Mouse (Mus musculus) left cerebral cortex, adult 18-20 months (tissue): ENCODE data around the gene Nbas. TPM values are rescaled to one million over a fixed set of nuclear protein-coding genes. Genes with fewer than 3 reads are reported as not detected.

Source experiments
- DNase-seq, 2 experiments: peaks; one replicate each; pipeline ENCODE4 v3.0.0; 2021 to 2022; ENCODE audit warnings: low spot score in 2 of 2, mixed read lengths in 1 of 2
- total RNA-seq, 2 experiments: library from RNA; stranded (reverse); gene quantifications; 2 replicates each; pipeline ENCODE4 v1.2.3; 2021

Gene Nbas
- total RNA-seq, 2 experiments from 2014 or later, result 33.7 to 34.7 TPM

DNA sequence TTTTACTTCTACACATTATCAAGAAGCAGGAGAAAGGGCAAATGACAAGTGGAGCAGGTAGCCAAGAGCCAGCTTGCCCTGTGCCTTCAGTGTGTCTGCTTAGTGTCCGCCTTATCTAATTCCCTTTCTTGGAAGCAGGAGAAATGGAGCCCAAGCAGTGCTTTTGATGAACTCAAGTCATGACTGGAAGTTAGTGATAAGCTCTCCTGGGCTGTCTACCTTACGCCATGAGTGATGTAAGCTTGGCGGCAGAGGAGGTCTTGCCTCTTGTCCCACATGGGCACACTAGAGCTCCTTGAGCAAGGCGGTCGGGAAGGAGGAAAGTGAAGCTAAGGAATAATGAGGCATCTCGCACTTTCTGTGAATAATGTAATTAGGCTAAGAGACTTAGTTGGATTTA, 250.5 kb downstream of the Nbas start:
- DNase-seq, result no peak

DNA sequence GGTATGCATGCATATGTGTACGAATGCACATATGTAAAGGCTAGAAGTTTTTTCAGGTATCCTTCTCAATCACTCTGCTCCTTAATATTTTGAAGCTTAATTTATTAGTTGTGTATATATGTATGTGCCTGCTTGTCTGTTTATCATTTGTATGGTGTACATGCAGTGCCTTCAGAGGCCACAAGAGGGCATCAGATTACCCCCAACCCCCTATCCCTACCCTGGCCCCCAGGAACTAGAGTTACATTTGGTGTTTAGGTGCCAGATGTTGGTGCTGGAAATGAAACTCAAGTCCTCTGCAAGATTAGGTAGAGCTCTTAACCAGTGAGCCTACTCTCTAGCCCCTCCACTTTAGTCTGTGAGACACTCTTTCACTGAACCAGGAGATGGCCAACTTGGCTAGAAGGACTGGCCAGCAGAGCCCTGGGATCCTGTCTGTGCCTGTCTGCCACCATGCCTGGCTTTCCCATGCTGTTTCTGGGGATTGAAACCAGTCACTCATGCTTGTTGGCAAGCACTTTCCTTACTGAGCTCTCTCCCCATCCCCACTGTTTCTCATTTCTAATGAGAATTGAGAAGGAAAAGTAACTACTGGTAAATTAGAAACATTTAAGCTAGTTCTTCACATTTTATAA, 263.9 kb downstream of the Nbas start:
- DNase-seq, result no peak

DNA sequence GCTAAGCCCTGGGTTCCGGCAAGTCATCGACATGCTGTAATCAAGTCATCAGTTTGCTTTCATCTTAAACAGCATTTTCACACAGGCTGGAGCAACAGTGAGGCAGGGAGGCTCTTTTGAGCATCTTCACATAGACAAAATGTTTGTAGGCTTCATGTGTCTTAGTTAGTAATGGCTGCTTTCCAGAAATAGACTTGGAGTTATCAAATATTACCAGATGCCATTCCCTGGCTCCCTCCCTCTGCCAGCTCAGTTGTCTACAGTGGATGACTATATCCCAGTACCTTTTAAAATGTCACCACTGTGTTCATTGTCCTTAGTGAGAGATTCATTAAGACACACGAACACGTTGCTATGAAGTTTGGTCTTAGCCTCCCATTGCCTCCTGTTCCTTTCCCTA, 270.2 kb downstream of the Nbas start:
- DNase-seq, result no peak

DNA sequence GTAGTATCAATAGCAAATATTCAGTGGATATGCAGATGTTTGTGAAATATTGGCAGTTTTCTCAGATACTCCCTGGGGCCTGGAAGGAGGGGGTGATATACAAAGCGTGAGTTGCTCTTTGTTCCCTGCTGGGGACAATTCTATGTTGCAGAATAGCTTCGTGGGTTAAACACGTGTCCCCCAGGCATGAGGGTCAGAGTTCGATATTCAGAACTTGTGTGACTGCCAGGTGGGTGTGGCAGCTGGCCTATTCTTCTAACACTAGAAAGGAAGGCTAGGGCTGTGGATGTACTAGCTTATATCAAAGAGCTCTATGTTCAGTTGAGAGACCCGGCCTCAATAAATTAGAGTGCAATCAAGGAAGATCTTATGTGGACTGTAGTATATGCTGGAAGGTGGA, 274.9 kb downstream of the Nbas start:
- no peak for DNase-seq

DNA sequence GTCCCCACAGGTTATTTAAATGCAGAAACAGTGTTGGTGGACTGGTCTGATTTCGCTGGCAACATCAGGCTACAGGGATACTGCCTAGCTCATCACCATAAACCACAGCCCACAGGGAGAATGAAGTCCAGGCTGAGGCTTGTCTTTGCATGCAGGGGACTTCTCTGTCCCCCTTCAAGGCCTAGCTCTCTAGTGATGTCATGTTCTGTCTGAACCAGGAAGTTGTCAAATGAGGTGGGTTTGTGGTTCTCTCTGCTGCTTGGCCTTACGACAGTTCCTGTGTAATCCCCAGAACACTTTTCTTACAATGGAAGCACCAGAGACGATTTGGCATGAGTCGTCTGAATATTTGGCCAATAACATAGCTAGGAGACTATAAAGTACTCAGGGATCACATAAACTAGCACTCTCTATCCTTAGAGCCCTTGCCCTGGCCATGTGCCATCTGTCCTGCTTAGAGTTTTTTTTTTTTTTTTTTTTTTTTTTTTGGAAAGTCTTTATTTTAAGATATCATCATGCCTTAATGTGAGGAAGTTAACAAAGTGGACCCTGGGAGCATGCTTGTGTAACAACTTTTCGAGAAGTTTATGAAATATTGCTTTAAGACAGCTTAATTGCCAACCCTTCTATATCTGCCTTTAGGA, 294.8 kb downstream of the Nbas start:
- DNase-seq, result no peak

DNA sequence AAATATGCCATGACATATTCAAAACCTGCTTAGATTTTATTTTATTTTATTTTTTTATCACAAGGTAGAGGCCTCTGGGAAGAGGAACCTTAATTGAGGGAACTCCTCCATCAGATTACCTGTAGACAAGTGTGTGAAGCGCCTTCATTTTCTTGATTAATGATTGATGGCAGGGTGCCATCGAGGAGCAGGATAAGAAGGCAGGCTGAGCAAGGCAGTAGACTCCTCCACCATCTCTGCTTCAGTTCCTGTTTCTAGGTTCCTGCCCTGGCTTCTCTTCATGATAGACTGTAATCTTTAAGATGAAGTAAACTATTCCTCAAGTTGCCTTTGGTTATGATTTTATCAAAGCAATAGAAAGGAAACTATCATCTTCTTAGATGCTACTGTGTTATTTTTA, 295.4 kb downstream of the Nbas start:
- DNase-seq, result no peak

DNA sequence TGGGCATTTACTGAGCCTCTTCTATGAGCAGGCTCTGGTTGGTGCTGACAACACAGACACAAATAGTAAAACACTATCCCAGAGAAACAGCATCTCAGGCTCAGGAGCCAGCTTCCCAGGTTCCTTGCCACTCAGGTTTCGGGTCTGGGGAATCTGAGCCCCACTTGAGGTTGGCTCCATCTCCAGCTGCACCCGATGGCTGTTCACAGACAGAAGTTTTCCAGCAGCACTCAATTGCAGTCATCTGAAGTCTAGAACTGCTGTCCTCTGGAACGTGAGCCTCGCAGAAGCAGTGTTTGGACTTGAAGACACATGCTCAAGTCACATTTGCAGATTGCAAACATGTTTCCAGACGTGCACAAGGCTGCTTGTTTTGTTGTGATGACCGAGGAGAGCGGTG, 297.5 kb downstream of the Nbas start:
- DNase-seq, result no peak

DNA sequence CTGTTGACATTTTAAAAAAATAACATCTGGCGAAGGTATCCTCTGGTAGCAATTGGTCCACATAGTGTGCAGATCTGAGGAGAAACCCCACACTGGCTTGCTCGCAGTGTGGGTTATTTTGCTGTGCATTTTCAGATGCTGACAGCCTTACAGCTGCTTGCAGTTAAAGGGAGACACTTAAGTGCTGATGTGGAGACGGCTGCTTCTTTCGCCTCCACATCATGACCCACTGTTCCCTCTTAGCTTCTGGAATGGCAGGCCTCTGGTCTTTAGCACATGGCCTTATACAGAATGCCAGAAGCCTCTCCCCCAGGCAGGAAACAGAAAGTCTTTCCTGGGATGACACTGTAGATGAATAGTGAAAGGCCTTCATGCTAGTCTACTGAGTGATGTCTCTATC, 306.2 kb downstream of the Nbas start:
- DNase-seq, result no peak

DNA sequence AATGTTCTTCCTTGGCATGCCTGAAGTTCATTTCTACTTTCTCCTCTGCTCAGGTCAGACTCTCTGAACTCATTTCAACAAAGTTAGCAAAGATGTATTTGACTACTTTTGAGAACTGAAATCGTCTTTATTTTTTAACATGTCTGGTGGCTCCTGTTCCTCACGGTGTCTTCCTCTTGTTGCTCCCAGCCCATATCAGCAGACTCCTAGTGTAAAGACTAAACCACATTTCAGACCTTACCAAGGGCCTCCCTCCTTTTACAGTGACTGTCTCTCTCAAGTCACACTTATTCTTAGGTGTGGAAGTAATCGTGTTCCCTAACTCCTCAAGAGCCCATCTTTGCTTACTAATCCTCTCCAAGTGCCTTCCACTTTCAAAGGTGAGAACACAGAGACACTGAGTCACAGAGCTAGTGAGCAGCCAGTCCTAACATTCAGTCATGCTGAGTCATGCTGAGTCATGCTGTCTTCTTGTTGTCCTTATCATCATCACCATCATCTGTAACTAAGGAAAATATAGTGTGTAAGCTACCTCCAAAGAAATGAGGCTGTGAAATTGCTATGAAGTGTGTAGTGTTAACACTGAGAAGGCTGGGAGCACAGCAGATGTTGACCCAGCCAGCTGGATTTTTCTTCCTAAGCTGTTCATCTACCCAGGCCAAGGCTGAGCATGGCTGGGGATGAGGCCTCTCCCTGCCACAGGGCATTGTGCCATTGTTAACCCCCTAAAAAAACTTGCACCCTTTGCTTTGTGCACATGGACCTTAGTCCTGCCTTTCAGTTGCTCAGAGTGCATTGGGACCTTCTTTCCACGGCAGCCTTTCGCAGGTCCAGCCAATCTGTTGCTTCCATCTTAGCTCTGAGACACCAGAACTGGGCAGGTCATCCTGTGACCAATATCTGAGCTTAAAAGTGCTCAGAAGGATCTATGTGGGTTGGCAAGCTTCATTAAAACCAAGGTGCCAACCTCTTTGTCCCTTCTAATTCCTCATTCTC, 307.0 kb downstream of the Nbas start:
- peak in 1 of 2 experiments; percentile 30 for DNase-seq

DNA sequence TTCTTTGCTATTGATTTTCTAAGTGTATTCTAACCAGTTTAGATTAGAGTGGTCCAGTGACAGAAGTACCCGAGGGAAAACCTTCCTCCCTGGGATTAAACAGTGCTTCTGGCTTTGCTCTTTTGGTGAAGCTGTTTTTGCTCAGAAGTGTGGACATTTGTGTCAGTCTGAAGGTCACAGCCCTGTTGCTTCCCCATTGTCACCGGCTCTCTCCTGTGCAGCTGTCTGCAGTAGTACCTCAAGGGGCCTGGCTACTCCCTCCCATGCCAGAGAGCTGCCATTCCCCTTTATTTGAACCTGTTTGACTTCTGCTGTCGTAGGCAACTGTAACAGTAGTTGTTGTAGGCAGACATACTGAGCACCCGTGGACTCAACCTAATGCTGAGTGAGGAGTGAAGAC, 307.8 kb downstream of the Nbas start:
- no peak for DNase-seq

DNA sequence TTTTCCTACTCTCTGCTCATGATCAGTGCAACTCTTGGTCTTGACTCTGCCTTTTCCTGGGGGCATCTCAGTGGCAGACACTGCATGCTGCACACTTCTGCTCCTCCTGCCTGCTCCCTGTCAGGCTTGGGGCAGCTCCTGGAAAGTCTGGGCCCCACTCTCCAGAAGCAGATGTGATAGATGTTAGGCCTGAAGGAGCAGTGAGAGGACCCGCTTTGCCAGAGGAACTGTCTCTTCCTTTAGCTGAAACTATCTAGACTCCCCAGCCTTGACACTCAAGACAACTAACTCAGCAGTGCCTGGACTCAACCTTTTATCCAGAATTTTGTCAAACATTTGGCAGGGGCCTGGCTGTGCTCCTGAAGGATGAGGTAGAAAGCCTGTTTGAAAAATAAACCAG, 311.9 kb downstream of the Nbas start:
- no peak for DNase-seq

DNA sequence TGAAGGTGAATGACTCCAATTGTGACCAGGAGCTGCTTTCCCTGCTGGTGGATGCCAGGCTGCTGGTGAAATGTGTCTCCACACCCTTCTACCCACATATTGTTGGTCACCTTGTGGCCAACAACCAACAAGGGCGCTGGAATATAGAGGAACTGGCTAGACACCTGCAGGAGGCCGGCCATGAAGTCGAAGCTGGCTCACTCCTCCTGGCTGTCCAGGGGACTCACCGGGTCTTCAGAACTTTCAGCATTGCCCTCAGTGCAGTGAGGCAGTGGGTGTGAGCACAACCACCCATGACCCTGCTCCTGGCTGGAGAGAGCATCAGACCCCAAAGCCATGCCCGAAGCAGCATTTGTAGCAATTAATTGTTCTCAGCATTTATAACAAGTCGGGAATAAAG, 314.5 kb downstream of the Nbas start:
- DNase-seq, result no peak

DNA sequence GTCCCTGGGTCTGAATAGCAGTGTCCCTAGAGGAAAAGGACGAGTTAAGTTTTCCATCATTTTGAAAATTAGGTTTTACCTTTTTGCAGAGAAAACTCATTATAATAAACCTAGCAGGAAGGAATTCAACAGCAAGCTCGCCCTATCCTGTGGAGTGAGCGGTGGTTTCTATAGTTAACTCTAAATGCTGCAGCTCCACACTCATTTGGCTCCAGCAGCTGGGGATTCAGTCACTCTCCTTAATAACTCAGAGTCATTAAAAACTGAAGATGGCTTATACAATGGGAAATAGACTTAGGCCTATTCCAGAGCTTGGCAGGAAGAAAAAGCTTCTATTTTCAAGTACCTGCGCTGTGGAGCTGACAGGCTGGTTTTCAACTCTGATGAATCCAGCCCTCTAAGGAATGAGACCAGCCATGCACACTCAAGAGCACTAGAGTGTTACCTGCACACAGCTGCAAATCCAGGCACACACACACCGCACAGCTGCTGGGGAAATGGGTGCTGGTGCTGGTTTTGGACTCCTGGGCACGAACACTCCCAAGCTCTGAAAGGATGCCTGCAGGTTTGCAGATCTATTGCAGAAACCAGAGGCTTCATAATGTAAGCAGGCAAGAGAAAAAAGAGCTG, 316.7 kb downstream of the Nbas start:
- no peak for DNase-seq

DNA sequence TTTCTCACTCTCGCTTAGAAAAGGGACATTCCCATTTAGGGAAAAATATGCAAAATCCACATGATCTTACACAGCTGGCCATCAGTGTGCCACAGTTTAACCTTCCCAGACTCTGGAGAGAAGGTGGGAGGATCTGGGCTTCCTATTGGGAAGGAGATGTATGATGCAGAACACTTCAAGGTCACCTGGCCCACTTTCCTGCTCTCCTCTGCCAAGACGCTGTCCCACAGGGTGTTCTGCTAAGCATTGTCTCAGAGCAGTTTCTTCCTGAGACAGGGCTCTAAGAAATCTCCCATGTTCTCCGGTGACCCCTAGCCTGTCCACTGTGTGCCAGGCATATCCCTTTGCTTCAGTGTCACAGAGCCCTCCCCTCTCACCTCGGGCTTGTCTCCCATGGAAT, 318.7 kb downstream of the Nbas start:
- DNase-seq, result no peak

DNA sequence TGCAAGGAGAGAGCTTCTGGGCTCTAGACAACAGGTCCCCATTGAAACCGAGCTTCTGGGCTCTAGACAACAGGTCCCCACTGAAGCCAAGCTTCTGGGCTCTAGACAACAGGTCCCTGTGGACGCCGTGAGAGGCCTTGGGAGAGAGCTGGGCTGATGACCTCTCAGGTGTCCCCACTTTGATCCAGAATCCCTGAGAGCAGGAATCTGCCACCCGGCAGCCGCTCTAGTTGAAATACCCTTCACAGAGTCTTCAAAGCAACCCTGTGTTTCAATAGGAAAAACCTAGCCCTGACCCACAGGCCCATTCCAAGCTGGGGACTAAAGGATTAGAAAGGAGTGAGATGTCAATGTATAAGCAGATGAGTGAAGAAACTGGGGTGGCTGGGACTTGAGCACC, 320.1 kb downstream of the Nbas start:
- DNase-seq, result no peak

DNA sequence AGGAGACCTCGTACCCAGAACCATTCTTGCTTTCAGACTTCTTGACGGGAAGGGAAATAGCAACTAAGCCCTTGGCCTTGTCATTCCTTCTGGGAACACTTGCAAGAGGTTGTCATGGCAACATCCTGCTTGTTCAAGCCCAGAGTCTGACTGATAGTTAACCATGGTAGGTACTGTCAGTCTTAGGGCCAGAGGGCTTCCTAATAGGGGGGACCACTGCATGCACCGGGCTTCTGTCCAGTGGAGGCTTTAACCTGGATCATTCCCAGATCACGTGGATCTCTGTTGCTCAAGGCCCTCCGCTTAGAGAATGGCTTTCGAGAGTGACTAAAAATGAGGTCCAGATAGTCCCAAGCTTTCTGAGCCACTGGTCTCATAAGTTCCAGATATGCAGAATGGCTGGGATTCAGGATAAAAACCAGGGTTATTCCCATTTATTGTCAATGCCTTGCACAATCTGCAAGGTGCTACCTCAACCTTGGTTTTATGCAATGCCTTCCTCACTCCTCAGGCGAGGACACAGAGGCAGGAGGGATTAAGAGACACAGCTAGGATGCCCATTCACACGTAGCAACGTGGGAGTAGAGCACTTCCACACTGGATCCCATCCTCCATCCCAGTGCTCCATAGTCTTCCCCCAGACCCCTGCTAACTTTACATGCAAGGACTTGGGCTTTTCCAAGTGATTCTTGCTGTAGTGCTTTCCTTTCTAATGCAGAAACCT, 326.0 kb downstream of the Nbas start:
- DNase-seq, result peak in 1 of 2 experiments; percentile 22

DNA sequence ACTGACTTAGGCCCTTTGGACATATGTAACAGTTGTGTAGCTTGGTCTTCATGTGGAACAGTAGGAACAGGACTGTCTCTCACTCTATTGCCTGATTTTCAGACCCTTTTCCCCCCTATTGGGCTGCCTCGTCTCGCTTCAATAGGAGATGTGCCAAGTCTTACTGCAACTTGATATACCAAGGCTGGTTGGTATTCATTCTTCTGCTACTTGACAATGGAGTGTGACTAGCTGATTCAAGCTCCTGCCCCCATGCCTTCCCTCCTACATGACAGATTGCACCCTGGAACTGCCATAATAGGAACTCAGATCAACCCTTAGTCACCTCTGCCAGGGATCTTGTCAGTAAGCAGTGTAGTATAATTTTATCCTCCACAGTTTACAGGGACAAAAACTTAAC, 328.1 kb downstream of the Nbas start:
- no peak for DNase-seq

DNA sequence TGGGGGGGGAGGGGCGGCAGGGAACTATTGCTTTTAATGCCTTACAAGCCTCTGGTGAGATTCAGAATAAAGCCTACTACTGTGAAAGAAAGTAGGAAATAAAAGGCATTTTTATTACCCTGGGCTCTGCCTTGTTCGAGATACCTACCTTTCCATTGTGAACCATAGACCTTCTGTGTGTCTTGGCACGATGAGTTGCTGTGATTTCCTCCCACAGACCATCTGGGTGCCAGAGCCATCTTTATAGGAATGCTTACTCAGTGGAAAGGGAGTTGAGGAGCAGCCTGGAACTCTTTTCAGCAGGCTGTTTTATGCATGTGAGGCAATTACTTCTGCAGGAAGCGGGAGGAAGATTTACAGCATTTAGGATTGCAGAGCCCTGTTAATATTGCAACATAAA, 329.6 kb downstream of the Nbas start:
- DNase-seq, result peak; percentile 75 to 86

DNA sequence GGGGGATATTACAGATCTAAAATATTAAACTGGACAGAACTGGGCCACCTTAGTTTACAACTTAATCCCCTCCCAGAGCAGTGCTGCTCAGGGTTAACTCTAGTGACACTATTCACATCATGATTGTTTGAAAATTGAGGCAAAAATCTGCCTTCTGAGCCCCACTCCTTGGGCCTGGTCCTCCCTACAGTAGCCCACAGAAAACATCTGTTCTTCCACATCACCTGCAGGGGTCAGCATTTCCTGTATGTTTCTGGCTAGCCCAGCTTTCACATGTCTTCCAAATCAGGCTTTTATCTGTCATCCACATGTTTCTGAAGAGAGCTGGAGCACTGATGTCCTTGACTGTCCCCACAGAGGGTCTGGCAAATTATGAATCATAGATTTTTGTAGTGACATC, 333.5 kb downstream of the Nbas start:
- peak in 1 of 2 experiments; percentile 24 for DNase-seq

DNA sequence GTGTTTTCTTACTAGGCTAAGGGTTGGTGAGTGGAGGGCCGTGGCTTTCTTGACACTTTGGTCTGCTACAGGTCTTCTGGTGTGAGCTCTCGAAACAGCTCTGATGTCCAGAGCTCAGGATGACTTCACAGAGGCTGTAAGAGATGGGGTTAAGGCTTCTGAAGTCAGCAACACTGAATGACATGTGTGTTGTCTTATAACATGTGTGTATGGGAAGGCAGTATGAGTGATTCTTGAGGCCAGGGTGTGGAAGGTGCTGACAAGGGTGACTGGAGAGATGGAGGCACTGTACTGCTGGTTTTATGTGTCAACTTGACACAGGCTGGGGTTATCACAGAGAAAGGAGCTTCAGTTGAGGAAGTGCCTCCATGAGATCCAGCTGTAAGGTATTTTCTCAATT, 338.1 kb downstream of the Nbas start:
- DNase-seq, result no peak

DNA sequence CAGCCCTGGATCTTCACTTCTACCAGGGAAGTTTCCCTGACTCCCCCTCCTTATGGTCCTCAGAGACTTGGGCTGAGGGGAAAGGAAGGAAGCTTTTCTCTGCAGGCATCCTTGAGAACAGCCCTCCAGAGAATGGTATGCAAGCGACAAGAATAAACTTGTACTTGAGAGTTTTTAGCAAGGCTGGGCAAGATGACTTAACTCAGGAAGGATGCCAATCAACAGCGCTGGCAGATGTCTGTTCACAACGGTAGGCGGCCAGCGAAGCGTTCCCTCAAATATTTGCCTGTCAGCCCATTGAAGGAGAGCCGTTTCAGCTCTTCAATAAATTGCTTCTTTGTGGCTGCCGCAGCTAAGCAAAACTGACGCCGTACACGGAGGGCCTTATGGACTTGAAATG, 340.1 kb downstream of the Nbas start:
- DNase-seq, result no peak
